Mouse (Mus musculus): ENCODE measurements around the gene Asb11.

The Asb11 gene

DNA sequence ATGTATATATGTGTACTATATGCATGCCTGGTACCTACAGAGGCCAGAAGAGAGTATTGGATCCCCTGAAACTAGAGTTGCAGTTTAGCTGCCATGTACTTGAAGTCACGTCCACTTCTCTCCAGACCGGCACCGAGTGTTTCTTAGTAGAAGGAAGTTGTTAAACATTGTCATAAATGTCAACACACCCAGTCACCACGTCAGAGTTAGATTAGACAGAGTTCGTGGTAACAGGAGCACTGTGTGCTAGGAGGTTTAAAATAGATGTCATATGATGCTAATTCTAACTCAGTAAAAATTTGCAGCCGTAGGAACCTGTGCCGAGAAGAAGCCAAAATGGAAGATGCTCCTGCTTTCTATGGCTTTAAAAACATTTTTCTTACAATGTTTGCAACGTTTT, at the start of gene Asb11:
Asb11 (plus strand) TSS at position 286 of the 400 bp plus-strand sequence.
- no peak for DNase-seq

GRCm38 (mm10) chrX:164394091-164394490, 42.7 kb upstream of the Asb11 start:
- no peak for DNase-seq

DNA sequence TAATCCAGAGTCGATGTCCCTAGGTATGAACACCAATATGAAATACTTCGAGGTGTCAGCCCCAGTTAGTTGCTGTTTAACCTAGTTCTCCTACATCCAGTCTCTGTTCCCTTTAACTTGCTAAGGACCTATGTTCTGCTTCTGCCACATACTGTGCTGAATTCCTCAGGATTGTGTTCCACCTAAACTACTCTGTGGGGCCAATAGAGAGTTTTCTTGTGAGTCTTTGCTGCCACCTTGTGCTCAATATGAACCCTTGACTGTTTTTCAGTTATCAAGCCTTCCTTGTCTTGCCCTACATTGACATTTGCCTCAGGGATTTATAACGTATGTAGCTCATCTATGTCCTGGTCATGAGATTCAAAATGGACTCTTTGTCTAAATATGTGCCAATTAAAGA, 38.3 kb upstream of the Asb11 start:
- no peak for DNase-seq

GRCm38 (mm10) chrX:164405080-164405649, 31.6 kb upstream of the Asb11 start:
- no peak for DNase-seq

DNA sequence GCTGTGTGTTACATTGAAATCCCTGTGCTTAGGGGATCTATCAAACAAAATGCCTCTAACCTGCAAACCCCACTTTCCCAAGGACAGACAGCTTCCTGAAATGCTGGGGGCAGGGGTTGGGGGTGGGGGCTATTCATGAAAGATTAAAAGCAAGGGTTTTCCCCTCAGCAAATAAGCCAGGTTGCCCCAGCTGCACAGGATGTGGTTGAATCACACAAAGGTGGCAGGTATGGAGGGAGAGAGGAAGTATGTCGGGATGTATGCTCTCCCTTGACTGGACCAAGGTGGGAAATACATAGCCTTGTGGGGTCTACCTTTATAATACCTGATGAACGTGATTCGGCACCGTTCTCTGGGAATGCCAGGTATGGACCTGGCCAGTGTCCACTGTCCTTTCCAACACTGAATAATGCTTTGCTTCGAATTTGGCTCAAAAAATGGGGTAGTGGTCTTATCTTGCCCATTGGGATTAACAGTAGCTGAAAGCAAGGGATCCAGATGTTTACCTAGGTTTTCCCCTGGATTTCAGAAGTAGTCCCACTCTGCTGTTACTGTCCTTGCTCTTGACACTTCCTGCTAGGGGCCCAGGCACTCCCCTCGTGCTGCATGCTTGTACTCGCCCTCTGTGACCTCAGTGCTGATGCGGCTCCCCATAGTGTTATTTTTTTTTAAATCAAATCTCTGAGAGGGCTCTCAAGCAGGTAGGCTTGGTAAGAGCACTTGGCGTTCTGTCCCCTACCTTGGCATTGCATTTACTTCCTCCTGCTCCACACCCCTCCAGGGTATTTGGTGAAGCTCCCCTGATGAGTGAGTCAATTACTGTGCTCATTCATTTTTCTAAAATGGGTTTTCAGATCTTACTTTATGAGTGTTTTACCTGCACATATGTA, 30.4 kb upstream of the Asb11 start:
- DNase-seq = no peak

DNA sequence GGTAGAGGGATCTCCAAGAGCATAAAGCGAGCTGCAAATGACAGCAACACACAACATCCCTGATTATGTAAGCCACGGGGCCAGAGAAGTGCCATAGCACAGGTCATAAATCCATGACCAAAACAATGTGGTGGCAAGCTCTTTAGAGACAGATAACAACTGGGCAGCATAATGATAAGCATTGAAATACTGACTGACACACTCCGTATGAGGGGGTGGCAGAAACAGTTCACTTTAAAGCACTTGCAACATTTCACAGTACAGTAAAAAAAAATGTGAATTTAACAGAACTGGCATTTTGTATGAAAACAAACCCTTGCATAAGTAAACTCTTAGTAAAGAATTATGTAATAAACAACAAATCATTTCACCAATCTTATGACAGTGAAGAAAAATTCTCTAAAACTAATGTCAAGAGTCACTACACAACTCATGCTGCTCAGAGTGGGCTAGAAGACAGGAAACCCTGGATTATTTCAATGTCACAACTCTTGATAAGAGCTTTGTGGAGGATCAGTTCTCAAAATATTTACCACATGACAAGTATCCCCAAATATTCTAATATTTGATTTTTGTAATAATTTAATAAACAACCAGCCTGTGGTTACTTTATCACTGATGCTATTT, 28.4 kb upstream of the Asb11 start:
- DNase-seq = no peak

DNA sequence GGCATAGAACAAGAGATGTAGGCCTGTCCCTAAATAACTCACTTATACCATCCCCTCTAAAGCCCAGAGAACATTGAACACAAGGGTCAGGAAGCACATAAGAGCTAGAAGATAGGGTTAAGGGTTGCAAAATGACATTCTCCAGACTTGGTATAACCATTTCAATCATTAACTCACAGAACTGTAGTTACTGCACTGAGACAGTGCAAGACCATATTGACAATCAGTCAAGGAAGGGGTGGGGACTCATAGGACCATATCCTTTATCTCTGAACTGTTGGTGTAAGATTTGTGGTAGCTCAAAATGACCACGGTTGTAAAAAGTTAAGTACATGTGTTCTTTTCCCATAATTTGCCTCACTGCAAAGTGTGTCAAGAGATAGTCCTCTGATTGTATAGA, 26.2 kb upstream of the Asb11 start:
- no peak for DNase-seq

DNA sequence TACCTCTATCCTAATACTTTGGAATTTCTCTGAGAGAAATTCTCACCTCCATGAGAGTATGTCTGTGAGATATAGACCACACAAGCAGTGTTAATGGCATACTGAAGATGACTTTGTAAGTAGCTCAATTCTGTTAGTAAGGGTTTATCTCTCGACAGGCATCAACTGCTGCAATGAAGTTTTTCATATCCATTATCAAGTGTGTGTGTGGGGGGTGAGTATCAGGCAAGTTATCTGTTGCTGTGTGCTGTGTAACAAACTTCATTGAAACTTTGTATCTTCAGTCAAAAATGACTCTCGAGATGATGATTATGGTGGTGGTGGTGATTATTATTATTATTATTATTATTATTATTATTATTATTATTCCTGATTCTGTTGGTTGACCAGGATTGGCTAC, 20.0 kb upstream of the Asb11 start:
- no peak for DNase-seq

DNA sequence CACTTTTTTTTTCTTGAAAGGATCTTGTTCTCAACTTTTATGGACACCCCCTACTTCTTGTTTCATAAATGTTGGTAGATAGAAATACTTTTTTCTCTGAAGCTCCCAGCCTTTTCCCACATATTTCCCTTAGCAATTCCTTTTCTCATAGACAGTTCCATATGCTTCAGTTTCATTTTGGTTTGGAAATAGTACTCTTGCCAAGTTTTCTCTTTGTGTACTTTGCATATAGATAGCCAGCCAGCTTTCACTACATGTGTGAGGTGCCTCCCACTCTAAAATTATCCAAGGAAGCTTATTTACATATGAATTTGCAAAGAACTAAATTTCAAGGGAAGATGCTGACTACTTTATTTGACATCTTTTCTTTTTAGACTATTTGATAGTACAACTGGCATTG, 18.8 kb upstream of the Asb11 start:
- no peak for DNase-seq

DNA sequence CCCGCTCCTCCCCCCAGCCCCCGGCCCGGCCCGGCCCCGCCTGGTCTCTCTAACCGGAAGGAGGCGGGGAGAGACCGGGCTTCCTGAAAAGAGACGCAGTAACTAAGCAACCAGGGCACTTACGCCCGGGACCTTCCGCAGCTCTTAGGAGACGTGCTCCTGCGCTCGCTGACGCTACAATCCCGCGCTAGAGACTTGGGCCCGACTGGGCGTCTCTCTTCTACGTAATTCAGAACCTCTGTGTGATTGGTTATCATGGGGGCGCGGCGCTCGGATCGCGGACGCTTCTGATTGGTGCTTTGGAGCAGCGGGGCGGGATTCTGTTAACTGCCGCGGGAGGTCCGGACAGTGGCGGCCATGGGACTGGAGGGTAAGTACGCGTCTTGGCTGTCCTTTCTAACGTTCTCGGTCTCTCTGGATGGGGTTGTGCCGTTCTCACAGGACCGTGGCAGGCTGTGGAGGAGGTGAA, 17.3 kb upstream of the Asb11 start, which contains the start of gene Piga:
Piga (plus strand) TSS at position 317 of the 469 bp plus-strand sequence.
- DNase-seq = peak; percentile 85 to 88

DNA sequence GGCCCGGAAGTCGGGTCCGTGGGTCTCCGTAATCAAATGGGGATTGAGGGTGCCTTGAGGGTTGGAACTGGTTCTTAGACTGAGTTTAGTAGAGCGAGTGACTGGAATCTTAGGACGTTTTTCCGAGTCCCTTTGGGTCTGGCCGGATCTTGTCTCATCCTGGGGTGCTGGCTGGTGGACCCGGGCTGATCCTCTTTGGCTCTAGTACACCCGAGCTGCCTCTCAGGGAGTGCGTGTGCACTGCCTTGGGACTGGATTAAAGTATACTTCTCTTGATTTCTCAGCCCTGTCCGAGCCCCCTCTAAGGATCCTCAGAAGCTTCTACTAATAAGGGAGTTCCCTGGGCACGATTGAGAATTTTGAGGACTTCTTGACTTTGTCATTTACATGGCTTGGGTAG, 16.8 kb upstream of the Asb11 start:
- no peak for DNase-seq

DNA sequence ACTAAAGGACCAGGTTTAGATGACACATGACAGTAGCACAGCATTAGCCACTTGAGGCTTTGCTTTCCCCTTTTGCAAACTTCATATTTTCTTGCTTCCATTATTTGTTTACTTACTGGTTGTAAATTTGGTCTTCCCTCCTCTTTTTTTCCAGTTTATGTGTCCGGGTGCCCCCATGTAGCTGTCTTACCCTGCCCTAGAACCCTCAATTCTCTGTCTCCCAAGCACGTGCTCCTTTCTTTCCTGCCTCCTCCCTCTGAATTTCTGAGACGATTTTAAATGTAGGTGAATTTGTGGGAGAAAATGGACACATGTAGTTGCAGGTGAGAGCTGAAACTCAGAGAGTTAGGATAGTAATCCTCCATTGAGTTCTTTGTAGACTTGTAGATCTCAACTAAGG, 16.3 kb upstream of the Asb11 start:
- DNase-seq = no peak

GRCm38 (mm10) chrX:164424821-164425220, 12.0 kb upstream of the Asb11 start:
- no peak for DNase-seq

DNA sequence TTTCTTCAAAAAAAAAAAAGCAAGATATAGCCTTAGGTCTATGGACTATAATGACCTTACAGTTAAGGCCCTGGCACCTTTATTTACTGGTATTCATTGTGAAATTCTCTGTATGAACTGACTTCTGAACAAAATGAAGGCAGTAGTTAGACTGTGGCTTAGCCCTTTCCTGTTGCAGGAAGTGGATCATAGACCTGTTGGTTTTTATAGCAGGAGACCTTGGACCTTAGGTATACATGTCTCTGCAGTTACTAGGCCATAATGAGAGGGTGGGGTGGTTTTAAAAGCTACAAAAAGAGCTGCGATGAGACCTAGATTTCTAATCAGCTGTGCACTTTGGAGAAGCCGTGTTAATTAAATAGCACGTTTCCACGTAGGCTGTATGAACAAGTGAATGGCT, 9.5 kb upstream of the Asb11 start:
- no peak for DNase-seq

GRCm38 (mm10) chrX:164428224-164428623, 8.6 kb upstream of the Asb11 start:
- no peak for DNase-seq

GRCm38 (mm10) chrX:164430621-164431020, 6.2 kb upstream of the Asb11 start:
- DNase-seq = no peak

DNA sequence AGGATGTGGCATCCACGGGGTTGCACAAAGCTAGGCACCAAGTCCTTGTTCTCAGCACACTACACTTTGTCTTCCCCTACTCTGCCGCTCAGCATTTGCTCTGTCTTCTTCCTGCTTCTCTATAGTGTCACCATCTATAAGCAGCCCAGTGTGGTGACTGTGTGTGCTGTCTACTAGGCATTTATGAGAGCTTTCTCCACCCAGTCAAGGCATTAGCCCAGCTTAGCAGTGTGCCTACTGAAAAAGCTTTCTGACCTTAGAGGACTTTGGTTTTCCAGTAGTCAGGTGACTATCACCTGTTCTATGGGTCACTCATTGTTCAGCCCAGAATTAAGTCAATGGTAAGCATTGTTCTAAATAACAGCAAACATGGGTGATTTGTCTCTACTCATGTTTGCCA, 5.7 kb upstream of the Asb11 start:
- no peak for DNase-seq

DNA sequence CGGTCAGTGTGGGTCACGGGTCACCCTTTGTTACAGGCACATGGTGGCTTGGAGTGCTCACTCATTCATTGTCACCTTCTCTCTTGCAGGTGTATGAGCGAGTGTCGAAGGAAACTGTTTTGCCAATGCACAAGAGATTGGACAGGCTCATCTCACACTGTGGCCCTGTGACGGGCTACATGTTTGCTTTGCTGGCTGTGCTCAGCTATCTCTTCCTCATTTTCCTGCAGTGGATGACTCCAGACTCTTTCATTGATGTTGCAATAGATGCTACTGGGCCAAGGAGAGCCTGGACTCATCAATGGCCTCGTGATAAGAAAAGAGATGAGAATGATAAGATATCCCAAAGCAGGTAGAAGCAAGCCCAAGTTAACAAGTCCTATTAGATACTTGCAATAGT, 5.3 kb upstream of the Asb11 start:
- DNase-seq = no peak

GRCm38 (mm10) chrX:164432682-164433081, 4.1 kb upstream of the Asb11 start:
- DNase-seq = no peak

DNA sequence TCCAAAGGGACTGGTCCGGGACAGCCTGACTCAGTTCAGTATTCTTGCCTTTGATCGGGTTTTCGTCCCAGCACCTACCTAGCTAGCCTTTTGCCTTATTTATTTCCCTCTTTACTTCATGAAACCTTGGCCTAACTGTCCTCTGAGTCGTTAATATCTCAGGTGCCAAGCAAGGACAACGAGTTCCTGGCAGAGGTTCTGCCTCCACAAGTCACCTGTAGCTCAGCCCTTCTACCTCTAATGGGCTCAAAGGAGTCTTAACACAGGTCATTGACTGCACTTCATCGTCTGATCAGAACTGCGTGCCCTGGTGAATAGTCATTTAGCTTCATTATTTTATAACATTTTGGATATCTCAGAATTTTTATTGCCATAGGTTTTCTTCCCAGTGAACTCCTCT, 2.7 kb downstream of the Asb11 start:
- no peak for DNase-seq

DNA sequence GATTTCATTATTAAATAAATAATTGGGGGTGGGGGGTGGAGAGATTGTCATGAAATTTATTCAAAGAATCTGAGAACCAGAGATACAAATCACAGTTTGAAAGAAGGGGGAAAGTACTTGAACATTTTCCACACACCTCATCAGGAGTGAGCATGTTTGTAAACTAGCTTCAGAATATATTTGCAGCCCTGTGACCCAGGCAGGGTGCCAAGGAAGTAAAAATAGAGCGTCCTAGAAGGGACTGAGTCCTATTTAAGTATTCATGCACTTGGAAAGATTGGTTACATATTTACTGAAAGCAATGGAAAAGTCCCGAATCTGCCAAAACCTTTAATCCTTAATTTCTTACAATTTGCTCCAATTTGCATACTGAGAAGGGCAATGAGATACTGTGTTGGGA, 3.3 kb downstream of the Asb11 start:
- DNase-seq = no peak

DNA sequence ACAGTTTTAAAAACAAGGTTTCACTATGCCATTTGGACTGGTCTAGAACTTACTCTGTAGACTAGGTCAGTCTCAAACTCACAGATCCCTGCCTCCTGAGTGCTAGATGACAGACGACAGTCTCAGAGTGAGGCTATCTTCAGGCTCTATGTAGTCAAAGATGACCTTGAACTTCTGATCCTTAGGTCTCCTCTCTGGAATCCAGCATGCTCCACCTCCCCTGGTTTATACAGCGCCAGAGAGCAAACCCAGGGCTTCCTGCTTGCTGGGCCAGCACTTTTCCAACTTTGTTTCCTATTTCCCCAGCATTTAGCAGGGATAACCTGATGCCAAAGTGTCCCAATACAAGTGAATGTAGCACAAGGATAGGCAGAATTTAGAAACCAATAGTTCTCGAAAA, 3.9 kb downstream of the Asb11 start:
- DNase-seq = no peak

GRCm38 (mm10) chrX:164441306-164441705, 4.5 kb downstream of the Asb11 start:
- DNase-seq = no peak

GRCm38 (mm10) chrX:164445601-164446000, 8.8 kb downstream of the Asb11 start:
- no peak for DNase-seq
